ENCODE assay signal across 18 mouse cellular contexts in genomic region chr2:5014616-5015015, GRCm38 (mm10). TPM values are rescaled to one million over a fixed set of nuclear protein-coding genes. Genes with fewer than 3 reads are reported as not detected.
A peak's percentile ranks its signal among the peaks of the same experiment; 100 is the strongest.
DNase-seq lines count a peak whose midpoint lies in the region; ATAC-seq and TF ChIP-seq lines count a peak whose summit lies in the region.
"Had no signal": no experiment of that assay in that cellular context is flagged by ENCODE, and none has a peak within 500 bp of the region (broad histone marks: within the 10 kb centered on the region; RNA-seq: fewer than 3 reads in every experiment).

No protein-coding gene starts in this region.

- H3K4me1 ChIP-seq in bone marrow macrophage, adult 2 months (ENCODE audit: control insufficient read depth, insufficient read depth, low read length), result peaks cover 11% of the 10 kb centered on the region

- no peak for TF ChIP-seq POLR2A in bone marrow macrophage, adult 2 months (IDR thresholded peaks at IDR 0.05; ENCODE audit: borderline replicate concordance, low read depth, low read length)

- ATAC-seq in CD4-positive, CD25-positive, alpha-beta regulatory T cell, adult 4 months, result no peak
- peak; percentile 38 for ATAC-seq in megakaryocyte progenitor cell, adult 5-6 weeks (replicated peaks; ENCODE audit: poor library complexity)
- no peak for ATAC-seq in activated CD4-positive, CD25-positive, alpha-beta regulatory T cell, adult 4 months
- ATAC-seq: intestine, embryonic 15.5 days; midbrain, embryonic 13.5 days had no signal

- no peak for TF ChIP-seq CTCF in bone marrow macrophage, adult 2 months (IDR thresholded peaks at IDR 0.05; ENCODE audit: low read depth, low read length)

- H3K27ac ChIP-seq in bone marrow macrophage, adult 2 months (ENCODE audit: insufficient read depth, low read depth, low read length), result peak overlapping the region; percentile 46
- H3K27ac ChIP-seq: forebrain, embryonic 10.5 days; heart, adult 2 months; hindbrain, embryonic 12.5 days; intestine, embryonic 15.5 days; kidney, postnatal 0 days; layer of hippocampus, adult 2 months; liver, embryonic 14.5 days; midbrain, embryonic 13.5 days had no signal

- intact Hi-C loops in left cerebral cortex, postnatal 36 days (cut with DNase I), result no loop called here
- intact Hi-C loops in left cerebral cortex, postnatal 14 days (cut with DNase I), result no loop called here

- H3K4me3 ChIP-seq in bone marrow macrophage, adult 2 months (ENCODE audit: insufficient read depth, low read length), result no peak overlapping the region
- H3K4me3 ChIP-seq: forebrain, embryonic 10.5 days; heart, adult 2 months; hindbrain, embryonic 12.5 days; intestine, embryonic 15.5 days; layer of hippocampus, adult 2 months; midbrain, embryonic 13.5 days had no signal

- DNase-seq in CD4-positive, CD25-positive, alpha-beta regulatory T cell, adult 2 months (ENCODE audit: low read depth, low spot score), result peak; percentile 11
- peak; percentile 13 for DNase-seq in CD4-positive helper T cell, adult 2 months (ENCODE audit: low read depth, low spot score)
- DNase-seq in left cerebral cortex, postnatal 36 days (ENCODE audit: low spot score in 2 of 2), result no peak
- DNase-seq in left cerebral cortex, postnatal 14 days (ENCODE audit: low spot score in 2 of 2), result no peak
- DNase-seq: cerebellum, adult 2 months had no signal

RNA-seq across cellular contexts. Expression of gene Mcm10, which starts 2.0 kb away (rescaled TPM):
- 1 to 10 TPM; 1.8 to 7.9 TPM for polyA plus RNA-seq in CD4-positive, CD25-positive, alpha-beta regulatory T cell, adult 4 months (2017; shearing (Covaris generic))
- polyA plus RNA-seq in bone marrow macrophage, adult 2 months (2012; ENCODE audit: insufficient read depth, insufficient read length, missing spikeins), result 13.4 and 13.7 TPM in 2 replicates
- 66.4 and 68.7 TPM in 2 replicates for total RNA-seq in megakaryocyte progenitor cell, adult 5-6 weeks (2015)
- 75.6 and 83.8 TPM in 2 replicates for total RNA-seq in megakaryocyte progenitor cell, adult 5-6 weeks (2017)
- polyA plus RNA-seq in activated CD4-positive, CD25-positive, alpha-beta regulatory T cell, adult 4 months (2017; shearing (Covaris generic)), result 10 to 100 TPM in 1 of 2 experiments, 1 to 10 TPM in 1; 7.7 to 12.3 TPM
- under 1 TPM; 0.79 to 0.96 TPM for total RNA-seq in left cerebral cortex, postnatal 36 days (2021)
- 1 to 10 TPM in 1 of 2 experiments, under 1 TPM in 1; 0.99 to 2.0 TPM for total RNA-seq in left cerebral cortex, postnatal 14 days (2021)

RNA-seq across cellular contexts. Expression of gene Ucma, which starts 38.7 kb away (rescaled TPM):
- not detected for polyA plus RNA-seq in CD4-positive, CD25-positive, alpha-beta regulatory T cell, adult 4 months (2017; shearing (Covaris generic))
- not detected in 2 replicates for polyA plus RNA-seq in bone marrow macrophage, adult 2 months (2012; ENCODE audit: insufficient read depth, insufficient read length, missing spikeins)
- total RNA-seq in megakaryocyte progenitor cell, adult 5-6 weeks (2015), result not detected in 2 replicates
- not detected in 2 replicates for total RNA-seq in megakaryocyte progenitor cell, adult 5-6 weeks (2017)
- not detected for polyA plus RNA-seq in activated CD4-positive, CD25-positive, alpha-beta regulatory T cell, adult 4 months (2017; shearing (Covaris generic))
- total RNA-seq in left cerebral cortex, postnatal 36 days (2021), result 1 to 10 TPM; 1.6 to 2.0 TPM
- total RNA-seq in left cerebral cortex, postnatal 14 days (2021), result 1 to 10 TPM; 2.7 to 3.1 TPM
- total RNA-seq: heart, adult 2 months had no signal
- polyA plus RNA-seq: heart, postnatal 0 days; intestine, embryonic 15.5 days; kidney, postnatal 0 days; liver, embryonic 14.5 days; midbrain, embryonic 13.5 days had no signal

RNA-seq across cellular contexts. Expression of gene Optn, which starts 49.2 kb away (rescaled TPM):
- polyA plus RNA-seq in CD4-positive, CD25-positive, alpha-beta regulatory T cell, adult 4 months (2017; shearing (Covaris generic)), result 1 to 10 TPM; 1.0 to 1.5 TPM
- 11.6 and 13.6 TPM in 2 replicates for polyA plus RNA-seq in bone marrow macrophage, adult 2 months (2012; ENCODE audit: insufficient read depth, insufficient read length, missing spikeins)
- 6.6 and 10.1 TPM in 2 replicates for total RNA-seq in megakaryocyte progenitor cell, adult 5-6 weeks (2015)
- 19.8 and 30.8 TPM in 2 replicates for total RNA-seq in megakaryocyte progenitor cell, adult 5-6 weeks (2017)
- polyA plus RNA-seq in activated CD4-positive, CD25-positive, alpha-beta regulatory T cell, adult 4 months (2017; shearing (Covaris generic)), result 1 to 10 TPM in 1 of 2 experiments, under 1 TPM in 1; 0.98 to 1.5 TPM
- total RNA-seq in left cerebral cortex, postnatal 36 days (2021), result 10 to 100 TPM; 17.2 to 18.5 TPM
- total RNA-seq in left cerebral cortex, postnatal 14 days (2021), result 10 to 100 TPM; 15.1 to 16.1 TPM

Comparison
In these comparisons a context has a peak if more than half of its experiments do, and no peak if none do; other contexts are left out.
1. DNase-seq: peak in CD4-positive, CD25-positive, alpha-beta regulatory T cell, adult 2 months (single experiment) and CD4-positive helper T cell, adult 2 months (single experiment); none in left cerebral cortex, postnatal 36 days (0 of 2) and left cerebral cortex, postnatal 14 days (0 of 2).
2. RNA of gene Mcm10, which starts 2.0 kb away (total RNA-seq): 66.4 to 83.8 TPM in megakaryocyte progenitor cell, adult 5-6 weeks; 0.99 to 2.0 TPM in left cerebral cortex, postnatal 14 days and 0.79 to 0.96 TPM in left cerebral cortex, postnatal 36 days; every median in the first group is over 10 times any median in the second.